Mouse (Mus musculus) cerebellum, adult 2 months (tissue): Measurements from ENCODE around the gene Tmem82. TPM values are rescaled to one million over a fixed set of nuclear protein-coding genes. Genes with fewer than 3 reads are reported as not detected.

Experiments used
- DNase-seq, 2 experiments: peaks; one replicate each; pipeline ENCODE4 v3.0.0; 2021
- H3K27ac ChIP-seq: fragments of 200-500 bp; 2 replicates; pipeline ENCODE4 v1.5.1; 2012; ENCODE audit warnings: low read length, control low read depth, inconsistent platforms; ENCODE audit not compliant: insufficient read depth
- H3K27me3 ChIP-seq: fragments of 200-500 bp; 2 replicates; pipeline ENCODE4 v1.6.1; 2012; ENCODE audit warnings: inconsistent platforms, mild to moderate bottlenecking, low read length, moderate library complexity; ENCODE audit not compliant: control insufficient read depth, insufficient read depth
- H3K4me1 ChIP-seq: fragments of 200-500 bp; 2 replicates; pipeline ENCODE4 v1.6.1; 2011; ENCODE audit warnings: low read length; ENCODE audit not compliant: control insufficient read depth, insufficient read depth
- H3K4me3 ChIP-seq: fragments of 200-500 bp; replicated peaks from 2 replicates; pipeline ENCODE3; 2011; ENCODE audit warnings: mild to moderate bottlenecking, low read depth, low read length, control low read depth; ENCODE audit not compliant: insufficient read depth
- CTCF ChIP-seq: fragments of 200-500 bp; IDR thresholded peaks from 2 replicates; pipeline ENCODE4 v1.5.1; 2011; ENCODE audit warnings: low read depth, mild to moderate bottlenecking, control low read depth, low read length, moderate library complexity, borderline replicate concordance; ENCODE audit not compliant: insufficient read depth
- POLR2A ChIP-seq: fragments of 200-500 bp; IDR thresholded peaks from 2 replicates; pipeline ENCODE4 v1.6.1; 2011; ENCODE audit warnings: low read length, control low read depth, borderline replicate concordance; ENCODE audit not compliant: insufficient read depth
- WGBS: fragments of 180-500 bp; shearing (Covaris S2); methylation state at CpG from one replicate; pipeline ENCODE4 v1.1.7; 2018; 5-methylcytosine and 5-hydroxymethylcytosine counted together
- polyA plus RNA-seq: library from polyadenylated mRNA; depleted of rRNA; stranded (reverse); fragments of >200 nt; gene quantifications from 2 replicates; pipeline ENCODE4 v1.2.3, GENCODE M21; 2012

The Tmem82 gene
- polyA plus RNA-seq, 1 experiment: 0.57 TPM

GRCm38 (mm10) chr4:141648262-141648661, 29.8 kb upstream of the Tmem82 start:
- no peak for DNase-seq
- WGBS: 51% methylated on average over 5 of the region's 5 CpGs

GRCm38 (mm10) chr4:141647187-141647586, 28.8 kb upstream of the Tmem82 start:
- H3K4me1 ChIP-seq: peaks cover 25% of the 10 kb centered on the region
- DNase-seq: no peak
- no peak overlapping the region for H3K27ac ChIP-seq
- WGBS: 91% methylated on average over 3 of the region's 3 CpGs
- H3K4me3 ChIP-seq: no peak overlapping the region
- no peak for TF ChIP-seq POLR2A
- TF ChIP-seq CTCF: no peak
- H3K27me3 ChIP-seq: no peaks in the 10 kb centered on the region

More at GRCm38 (mm10) chr4:141648262-141648661, 29.8 kb upstream of the Tmem82 start:
- 0 out of 2 replicates have a peak overlapping the region, but pooled peaks have one; percentile 19 for H3K27ac ChIP-seq
- no peak for TF ChIP-seq CTCF
- no peak for TF ChIP-seq POLR2A
- H3K4me3 ChIP-seq: no peak overlapping the region
- H3K4me1 ChIP-seq: peaks cover 20% of the 10 kb centered on the region
- H3K27me3 ChIP-seq: no peaks in the 10 kb centered on the region

- H3K4me1 ChIP-seq: peaks cover 28% of the 10 kb centered on the region
- no peaks in the 10 kb centered on the region for H3K27me3 ChIP-seq
- 90% methylated on average over 8 of the region's 8 CpGs for WGBS
- no peak for DNase-seq
- no peak overlapping the region for H3K27ac ChIP-seq
- TF ChIP-seq CTCF (no peak), POLR2A (no peak)
- H3K4me3 ChIP-seq: no peak overlapping the region
Measured at GRCm38 (mm10) chr4:141645988-141646387, 27.6 kb upstream of the Tmem82 start.

- under 1% methylated on average over 7 of the region's 7 CpGs for WGBS
- peak; percentile 62 to 76 for DNase-seq
- no peak overlapping the region for H3K4me3 ChIP-seq
- H3K4me1 ChIP-seq: peaks cover 26% of the 10 kb centered on the region
- no peak for TF ChIP-seq POLR2A
- no peak for TF ChIP-seq CTCF
- H3K27me3 ChIP-seq: no peaks in the 10 kb centered on the region
- peak overlapping the region; percentile 85 for H3K27ac ChIP-seq
Measured at GRCm38 (mm10) chr4:141643118-141643855, 24.9 kb upstream of the Tmem82 start.

- 79% methylated on average over 25 of the region's 25 CpGs for WGBS
- Histone ChIP-seq H3K27ac (no peak overlapping the region; the same call in 1 of the 2 replicates), H3K4me3 (no peak overlapping the region), H3K4me1 (peaks cover 24% of the 10 kb centered on the region), H3K27me3 (no peaks in the 10 kb centered on the region)
- no peak for DNase-seq
- TF ChIP-seq CTCF: no peak
- no peak for TF ChIP-seq POLR2A
Measured at GRCm38 (mm10) chr4:141641961-141642811, 23.8 kb upstream of the Tmem82 start.

GRCm38 (mm10) chr4:141641353-141641771, 22.9 kb upstream of the Tmem82 start:
- Histone ChIP-seq H3K27ac (no peak overlapping the region), H3K4me1 (peaks cover 24% of the 10 kb centered on the region), H3K4me3 (no peak overlapping the region), H3K27me3 (no peaks in the 10 kb centered on the region)
- WGBS: 27% methylated on average over 7 of the region's 7 CpGs
- TF ChIP-seq CTCF (no peak), POLR2A (no peak)
- DNase-seq: peak in 1 of 2 experiments; percentile 43

GRCm38 (mm10) chr4:141639474-141639873, 21.0 kb upstream of the Tmem82 start:
- WGBS: 64% methylated on average over 11 of the region's 11 CpGs
- peaks cover 24% of the 10 kb centered on the region for H3K4me1 ChIP-seq
- no peak for DNase-seq
- no peak overlapping the region for H3K27ac ChIP-seq
- TF ChIP-seq POLR2A (no peak), CTCF (0 out of 2 replicates have a peak, but pooled peaks have one; percentile 1)
- no peak overlapping the region for H3K4me3 ChIP-seq
- no peaks in the 10 kb centered on the region for H3K27me3 ChIP-seq
